Mouse (Mus musculus) lung, postnatal 25 days (tissue): ENCODE measurements around the gene Katnb1.

Source experiments
- DNase-seq: peaks from one replicate; pipeline ENCODE4 v3.0.0; 2022; ENCODE audit warnings: low spot score

The Katnb1 gene

GRCm38 (mm10) chr8:95141026-95141425 lies 60.0 kb downstream of the Katnb1 start:
- peak; percentile 42 for DNase-seq

GRCm38 (mm10) chr8:95141469-95142074 lies 60.6 kb downstream of the Katnb1 start:
- no peak for DNase-seq

- peak; percentile 75 for DNase-seq
These were observed 61.3 kb downstream of the Katnb1 start for GRCm38 (mm10) chr8:95142075-95142831.

GRCm38 (mm10) chr8:95142985-95143804 lies 62.2 kb downstream of the Katnb1 start:
- peak; percentile 59 for DNase-seq

GRCm38 (mm10) chr8:95143805-95144630 lies 63.0 kb downstream of the Katnb1 start:
- DNase-seq: no peak

GRCm38 (mm10) chr8:95144631-95145015 lies 63.6 kb downstream of the Katnb1 start:
- no peak for DNase-seq

GRCm38 (mm10) chr8:95146044-95146745 lies 65.2 kb downstream of the Katnb1 start:
- peak; percentile 71 for DNase-seq

GRCm38 (mm10) chr8:95146846-95147245 lies 65.9 kb downstream of the Katnb1 start:
- no peak for DNase-seq

GRCm38 (mm10) chr8:95149426-95149825 lies 68.4 kb downstream of the Katnb1 start:
- DNase-seq: no peak

GRCm38 (mm10) chr8:95150608-95151007 lies 69.6 kb downstream of the Katnb1 start:
- DNase-seq: no peak
